Mouse (Mus musculus) thymus, adult 2 months (tissue): ENCODE measurements at regions not wholly inside any gene's neighbourhood (a gene's known extent, or its start where the extent isn't known, plus 50 kb on each side); places are given as distances from the start of the nearest gene placed in this dataset.
"Not testable (repeated sequence)": the region's sequence is repeated elsewhere in the genome, so short reads cannot be mapped to it uniquely, and the experiment has no call there.

ENCODE experiments used
- DNase-seq: peaks from one replicate; pipeline ENCODE4 v3.0.0; 2021
- H3K27ac ChIP-seq: fragments of 200-500 bp; 2 replicates; pipeline ENCODE4 v1.5.1; 2012; ENCODE audit warnings: low read length, control low read depth; ENCODE audit not compliant: control insufficient read depth, insufficient read depth
- H3K27me3 ChIP-seq: fragments of 200-500 bp; 2 replicates; pipeline ENCODE4 v1.6.1; 2012; ENCODE audit warnings: mild to moderate bottlenecking, low read length, moderate library complexity, mixed read lengths; ENCODE audit not compliant: control insufficient read depth, insufficient read depth
- H3K36me3 ChIP-seq: fragments of 200-500 bp; 2 replicates; pipeline ENCODE4 v1.6.1; 2012; ENCODE audit warnings: mild to moderate bottlenecking, low read length, moderate library complexity; ENCODE audit not compliant: control insufficient read depth, insufficient read depth
- H3K4me1 ChIP-seq: fragments of 200-500 bp; replicated peaks from 2 replicates; pipeline ENCODE4 v1.6.1; 2012; ENCODE audit warnings: low read length; ENCODE audit not compliant: control insufficient read depth, insufficient read depth
- H3K4me3 ChIP-seq: fragments of 200-500 bp; 2 replicates; pipeline ENCODE4 v1.5.1; 2012; ENCODE audit warnings: mild to moderate bottlenecking, low read length, control low read depth, moderate library complexity; ENCODE audit not compliant: control insufficient read depth, insufficient read depth
- CTCF ChIP-seq: fragments of 200-500 bp; IDR thresholded peaks from 2 replicates; pipeline ENCODE4 v1.5.1; 2012; ENCODE audit warnings: mild to moderate bottlenecking, control low read depth, low read length, moderate library complexity, borderline replicate concordance; ENCODE audit not compliant: control insufficient read depth, poor library complexity, insufficient read depth; ENCODE audit errors: extremely low read depth
- POLR2A ChIP-seq: fragments of 200-500 bp; IDR thresholded peaks from 2 replicates; pipeline ENCODE4 v1.6.1; 2012; ENCODE audit warnings: mild to moderate bottlenecking, low read length, control low read depth, moderate library complexity; ENCODE audit not compliant: control insufficient read depth, poor library complexity, insufficient read depth; ENCODE audit errors: extremely low read depth
- WGBS: fragments of 180-500 bp; shearing (Covaris S2); methylation state at CpG from one replicate; pipeline ENCODE4 v1.1.7; 2018; 5-methylcytosine and 5-hydroxymethylcytosine counted together

DNA sequence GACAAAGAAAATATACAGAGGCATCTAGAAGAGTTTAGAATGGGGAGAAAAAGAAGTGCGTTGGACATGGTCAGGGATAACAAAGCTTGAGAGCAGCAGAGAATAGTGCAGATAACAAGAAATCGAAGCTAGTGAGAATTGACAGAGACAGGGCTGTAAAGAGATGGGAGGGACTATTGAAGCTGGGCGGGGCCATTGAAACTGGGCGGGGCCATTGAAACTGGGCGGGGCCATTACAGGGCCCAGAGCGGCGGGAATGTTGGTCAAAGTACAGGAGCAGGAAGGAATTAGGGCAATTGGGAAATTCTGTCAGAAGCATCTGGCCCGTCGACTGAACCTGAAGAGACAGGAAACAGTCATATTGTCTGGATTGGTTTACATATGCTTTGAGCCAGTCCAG is 243.3 kb upstream of the Srek1ip1 start:
- no peak for DNase-seq
- H3K27me3 ChIP-seq, result no peaks in the 10 kb centered on the region
- H3K4me3 ChIP-seq, result no peak overlapping the region
- no peak overlapping the region for H3K27ac ChIP-seq
- no peaks in the 10 kb centered on the region for H3K4me1 ChIP-seq
- 94% methylated on average over 9 of the region's 9 CpGs for WGBS
- TF ChIP-seq CTCF (no peak), POLR2A (no peak)
- no peaks in the 10 kb centered on the region for H3K36me3 ChIP-seq

GRCm38 (mm10) chr13:104553329-104553728 is 239.0 kb upstream of the Srek1ip1 start:
- WGBS, result 78% methylated on average over 3 of the region's 3 CpGs
- no peak for DNase-seq
- Histone ChIP-seq H3K4me1 (no peaks in the 10 kb centered on the region), H3K36me3 (no peaks in the 10 kb centered on the region), H3K27me3 (no peaks in the 10 kb centered on the region), H3K4me3 (no peak overlapping the region), H3K27ac (no peak overlapping the region)
- TF ChIP-seq CTCF (no peak), POLR2A (no peak)

DNA sequence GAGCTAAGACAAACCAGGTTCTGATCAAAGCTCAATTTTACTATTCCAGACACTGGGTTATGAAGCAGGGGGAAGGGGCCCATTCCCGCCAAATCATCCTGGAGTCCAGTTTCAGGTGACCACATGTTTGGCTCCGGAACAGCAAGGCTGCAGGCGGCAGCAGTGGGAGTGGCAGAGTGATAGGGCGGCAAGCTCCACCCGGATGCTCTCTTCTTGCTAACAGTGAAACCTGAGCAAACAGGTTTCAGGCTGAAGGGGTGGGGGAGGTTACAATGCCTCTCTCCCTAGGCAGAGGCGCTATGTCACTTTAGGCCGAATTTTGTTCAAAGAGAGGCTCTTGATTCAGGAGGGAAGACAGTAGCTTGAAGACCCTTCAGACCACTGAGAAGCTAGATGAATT is 235.7 kb upstream of the Srek1ip1 start:
- DNase-seq, H3K4me1 ChIP-seq, H3K4me3 ChIP-seq, H3K36me3 ChIP-seq, H3K27me3 ChIP-seq, H3K27ac ChIP-seq: not testable (repeated sequence)
- WGBS, result 97% methylated on average over 7 of the region's 7 CpGs

GRCm38 (mm10) chr13:104559876-104560275 is 232.4 kb upstream of the Srek1ip1 start:
- 95% methylated on average over 5 of the region's 5 CpGs for WGBS
- TF ChIP-seq CTCF (no peak), POLR2A (no peak)

GRCm38 (mm10) chr13:104560500-104561114 is 231.7 kb upstream of the Srek1ip1 start:
- no peak for TF ChIP-seq CTCF
- TF ChIP-seq POLR2A, result no peak
- WGBS, result 92% methylated on average over 15 of the region's 15 CpGs
- Histone ChIP-seq H3K4me1 (no peaks in the 10 kb centered on the region), H3K27me3 (no peaks in the 10 kb centered on the region), H3K4me3 (no peak overlapping the region), H3K27ac (no peak overlapping the region), H3K36me3 (no peaks in the 10 kb centered on the region)
- no peak for DNase-seq

More at GRCm38 (mm10) chr13:104559876-104560275, 232.4 kb upstream of the Srek1ip1 start:
- Histone ChIP-seq H3K4me1 (no peaks in the 10 kb centered on the region), H3K4me3 (no peak overlapping the region), H3K27me3 (no peaks in the 10 kb centered on the region), H3K27ac (no peak overlapping the region), H3K36me3 (no peaks in the 10 kb centered on the region)
- no peak for DNase-seq

DNA sequence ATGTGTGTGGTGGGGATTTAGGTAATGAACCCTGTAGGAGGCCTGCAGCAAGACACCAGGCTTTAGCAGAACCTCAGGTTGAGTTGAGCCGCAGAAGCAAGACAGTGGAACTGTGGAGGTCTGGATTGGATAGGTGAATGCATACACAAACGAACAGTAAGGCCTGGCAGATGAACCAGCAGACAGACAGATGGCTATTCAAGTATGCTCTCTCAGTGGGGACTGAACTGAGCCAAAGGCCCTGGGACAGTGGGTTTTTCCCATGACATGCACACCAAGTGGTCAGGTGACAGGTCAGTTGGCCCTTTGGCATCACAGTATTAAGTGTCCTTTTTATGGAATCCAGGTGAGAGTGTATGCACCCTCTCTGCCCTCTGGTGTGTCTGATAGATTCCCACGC is 229.7 kb upstream of the Srek1ip1 start:
- DNase-seq, result no peak
- 92% methylated on average over 3 of the region's 3 CpGs for WGBS

DNA sequence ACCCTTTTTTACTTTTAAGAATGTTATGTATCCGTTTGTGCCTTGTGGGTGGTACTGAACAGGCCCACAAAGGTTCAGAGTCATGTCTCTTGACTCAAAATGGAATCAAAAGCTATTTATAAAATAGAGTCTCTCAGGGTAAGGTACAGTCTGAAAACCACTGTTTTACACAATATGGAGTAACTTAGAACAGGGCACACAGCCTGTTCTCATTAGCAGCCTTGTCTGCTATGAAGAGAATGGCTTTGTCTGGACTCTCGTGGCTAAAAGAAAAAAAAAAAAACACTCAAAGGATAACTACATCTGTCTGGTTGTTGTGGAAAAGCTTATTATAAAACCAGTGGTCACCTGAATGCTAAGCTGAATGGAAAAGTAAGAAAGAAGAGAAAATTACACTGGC is 229.3 kb upstream of the Srek1ip1 start:
- DNase-seq, result no peak
- Histone ChIP-seq H3K27ac (no peak overlapping the region), H3K27me3 (no peaks in the 10 kb centered on the region), H3K4me1 (no peaks in the 10 kb centered on the region), H3K4me3 (no peak overlapping the region), H3K36me3 (no peaks in the 10 kb centered on the region)
- no peak for TF ChIP-seq CTCF
- no peak for TF ChIP-seq POLR2A
- WGBS, result 86% methylated on average over 2 of the region's 2 CpGs

More for the DNA sequence above, 229.7 kb upstream of the Srek1ip1 start:
- Histone ChIP-seq H3K27me3 (no peaks in the 10 kb centered on the region), H3K27ac (no peak overlapping the region), H3K4me3 (no peak overlapping the region), H3K36me3 (no peaks in the 10 kb centered on the region), H3K4me1 (no peaks in the 10 kb centered on the region)
- no peak for TF ChIP-seq POLR2A
- TF ChIP-seq CTCF, result no peak
